In the genomic region with DNA sequence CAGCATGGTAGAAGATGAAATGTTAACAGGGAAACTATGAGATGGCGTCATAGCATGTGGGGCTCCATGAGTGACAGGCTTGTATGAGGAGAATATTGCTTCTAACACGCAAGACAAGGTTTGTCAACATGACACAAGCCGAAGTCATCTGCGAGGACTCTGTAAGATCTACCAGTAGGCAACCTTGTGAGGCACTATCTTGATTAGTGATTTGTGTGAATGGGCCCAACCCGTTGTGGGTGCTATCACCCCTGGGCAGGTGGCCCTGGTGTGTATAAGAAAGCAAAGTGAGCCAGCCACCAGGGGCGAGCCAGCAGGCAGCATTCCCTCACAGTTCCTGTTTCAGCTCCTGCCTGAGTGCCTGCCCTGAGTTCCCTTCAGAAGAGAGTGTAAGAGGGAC, we compare ENCODE assay signal across 18 mouse cellular contexts.
"Had no signal": no experiment of that assay in that cellular context is flagged by ENCODE, and none has a peak within 500 bp of the region (broad histone marks: within the 10 kb centered on the region; RNA-seq: fewer than 3 reads in every experiment).

No protein-coding gene starts in this region.

- DNase-seq: lung, adult 18-20 months; lung, embryonic 14.5 days; lung, postnatal 10 days; lung, postnatal 4 days; midbrain, embryonic 14.5 days; retina, postnatal 1 day; right cerebral cortex, adult 18-20 months; right cerebral cortex, postnatal 25 days; thymus, adult 18-20 months; thymus, postnatal 14 days; thymus, postnatal 36 days had no signal

- ATAC-seq: midbrain, embryonic 16.5 days had no signal

- H3K4me2 ChIP-seq: lung, embryonic 14.5 days; midbrain, embryonic 12.5 days; neural tube, embryonic 13.5 days; neural tube, embryonic 15.5 days had no signal

- H3K9me3 ChIP-seq: megakaryocyte, embryonic 14.5 days; midbrain, embryonic 10.5 days; midbrain, embryonic 12.5 days; neural tube, embryonic 13.5 days; neural tube, embryonic 15.5 days had no signal

- H3K4me1 ChIP-seq: megakaryocyte, embryonic 14.5 days had no signal

- H3K4me3 ChIP-seq: megakaryocyte, embryonic 14.5 days; midbrain, embryonic 10.5 days; midbrain, embryonic 12.5 days; myocyte; neural tube, embryonic 13.5 days; neural tube, embryonic 15.5 days had no signal

- H3K9ac ChIP-seq: lung, embryonic 14.5 days; midbrain, embryonic 12.5 days; neural tube, embryonic 13.5 days; neural tube, embryonic 15.5 days had no signal

- H3K27me3 ChIP-seq: midbrain, embryonic 12.5 days; neural tube, embryonic 13.5 days; neural tube, embryonic 15.5 days had no signal

- H3K36me3 ChIP-seq: midbrain, embryonic 10.5 days; midbrain, embryonic 12.5 days; neural tube, embryonic 13.5 days; neural tube, embryonic 15.5 days had no signal

- H3K27ac ChIP-seq: midbrain, embryonic 10.5 days; midbrain, embryonic 12.5 days; neural tube, embryonic 13.5 days; neural tube, embryonic 15.5 days had no signal
